Mouse (Mus musculus) bone marrow, adult 2 months (tissue): ENCODE measurements around the gene Golph3.

Experiments used
- CTCF ChIP-seq: fragments of 200-500 bp; IDR thresholded peaks from 2 replicates; pipeline ENCODE4 v1.5.1; 2011; ENCODE audit warnings: low read length, control low read depth; ENCODE audit not compliant: control insufficient read depth, insufficient read depth
- POLR2A ChIP-seq: fragments of 200-500 bp; IDR thresholded peaks from 2 replicates; pipeline ENCODE4 v1.6.1; 2011; ENCODE audit warnings: low read depth, mild to moderate bottlenecking, control low read depth, low read length, borderline replicate concordance; ENCODE audit not compliant: control insufficient read depth

DNA sequence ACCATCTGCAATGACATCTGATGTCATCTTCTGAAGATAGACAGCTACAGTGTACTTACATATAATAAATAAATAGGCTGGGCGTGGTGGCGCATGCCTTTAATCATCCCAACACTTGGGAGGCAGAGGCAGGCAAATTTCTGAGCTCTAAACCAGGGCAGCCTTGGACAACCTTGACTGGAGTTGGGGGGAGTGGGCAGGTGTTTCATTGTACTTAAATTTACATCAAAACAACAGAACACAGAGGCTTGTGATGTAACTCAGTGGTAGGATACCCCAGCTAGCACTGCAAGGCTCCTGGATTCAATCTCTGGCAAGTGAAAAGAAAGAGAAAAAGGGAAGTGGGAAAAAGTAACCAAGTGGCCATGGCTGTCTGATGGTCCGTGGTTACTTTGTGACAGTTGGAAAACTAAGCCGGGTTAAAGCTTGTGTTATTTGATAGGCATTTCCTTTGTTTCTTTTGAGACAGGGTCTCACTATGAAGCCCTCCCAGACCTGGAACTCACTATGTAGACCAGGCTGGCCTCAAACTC lies 46.1 kb upstream of the Golph3 start:
- TF ChIP-seq POLR2A (no peak), CTCF (no peak)
